Mouse (Mus musculus) hindbrain, embryonic 16.5 days (tissue): ENCODE results near the gene Schip1. TPM values are rescaled to one million over a fixed set of nuclear protein-coding genes. Genes with fewer than 3 reads are reported as not detected.

ENCODE experiments used
- ATAC-seq: fragments of 200-750 bp; cut with Nextera tagmentation; 2 replicates; pipeline ENCODE4 v1.8.0; 2017; ENCODE audit warnings: moderate TSS enrichment, moderate library complexity
- H3K27ac ChIP-seq: fragments of 300-500 bp; sonication (generic); 2 replicates; pipeline ENCODE4 v1.5.1; 2014; ENCODE audit warnings: low read depth, mild to moderate bottlenecking, control low read depth, low read length, moderate library complexity
- H3K27me3 ChIP-seq: fragments of 300-500 bp; sonication (generic); replicated peaks from 2 replicates; pipeline ENCODE4 v1.6.1; 2014; ENCODE audit warnings: low read length; ENCODE audit not compliant: control insufficient read depth, insufficient read depth
- H3K36me3 ChIP-seq: fragments of 300-500 bp; sonication (generic); 2 replicates; pipeline ENCODE4 v1.6.1; 2014; ENCODE audit warnings: mild to moderate bottlenecking, low read length, moderate library complexity, mixed read lengths; ENCODE audit not compliant: control insufficient read depth, insufficient read depth
- H3K4me1 ChIP-seq: fragments of 300-500 bp; sonication (generic); 2 replicates; pipeline ENCODE4 v1.6.1; 2014; ENCODE audit warnings: low read depth, low read length; ENCODE audit not compliant: control insufficient read depth, insufficient read depth
- H3K4me2 ChIP-seq: fragments of 300-500 bp; sonication (generic); 2 replicates; pipeline ENCODE4 v1.6.1; 2014; ENCODE audit warnings: mild to moderate bottlenecking, low read length, control low read depth, moderate library complexity
- H3K4me3 ChIP-seq: fragments of 300-500 bp; sonication (generic); 2 replicates; pipeline ENCODE4 v1.5.1; 2014; ENCODE audit warnings: mild to moderate bottlenecking, low read length, control low read depth, moderate library complexity
- H3K9ac ChIP-seq: fragments of 300-500 bp; sonication (generic); 2 replicates; pipeline ENCODE4 v1.6.1; 2014; ENCODE audit warnings: low read depth, mild to moderate bottlenecking, control low read depth, low read length, moderate library complexity
- H3K9me3 ChIP-seq: fragments of 300-500 bp; sonication (generic); 2 replicates; pipeline ENCODE4 v1.6.1; 2014; ENCODE audit warnings: mild to moderate bottlenecking, low read length, moderate library complexity; ENCODE audit not compliant: control insufficient read depth
- WGBS: fragments of 180-500 bp; shearing (Covaris S2); extraction: QIAGEN DNeasy Blood & Tissue Kit; methylation state at CpG from one replicate; pipeline ENCODE4 v1.1.7; 2014; 5-methylcytosine and 5-hydroxymethylcytosine counted together
- polyA plus RNA-seq: library from polyadenylated mRNA; unstranded; fragments of >200 nt; fragmentation: Nextera tagmentation; extraction: Ambion mirVana; gene quantifications from 2 replicates; pipeline ENCODE4 v1.2.1, GENCODE M21; 2015

Schip1 gene
- polyA plus RNA-seq, 1 experiment from 2014 or later: 157 TPM

GRCm38 (mm10) chr3:68669418-68669974 is 604.9 kb downstream of the Schip1 start:
- Histone ChIP-seq H3K36me3 (no peaks in the 10 kb centered on the region), H3K9me3 (no peaks in the 10 kb centered on the region), H3K4me2 (no peak overlapping the region), H3K4me1 (no peaks in the 10 kb centered on the region), H3K9ac (no peak overlapping the region), H3K4me3 (no peak overlapping the region), H3K27ac (no peak overlapping the region), H3K27me3 (no peaks in the 10 kb centered on the region)
- WGBS: 88% methylated on average over 5 of the region's 5 CpGs
- no peak for ATAC-seq

DNA sequence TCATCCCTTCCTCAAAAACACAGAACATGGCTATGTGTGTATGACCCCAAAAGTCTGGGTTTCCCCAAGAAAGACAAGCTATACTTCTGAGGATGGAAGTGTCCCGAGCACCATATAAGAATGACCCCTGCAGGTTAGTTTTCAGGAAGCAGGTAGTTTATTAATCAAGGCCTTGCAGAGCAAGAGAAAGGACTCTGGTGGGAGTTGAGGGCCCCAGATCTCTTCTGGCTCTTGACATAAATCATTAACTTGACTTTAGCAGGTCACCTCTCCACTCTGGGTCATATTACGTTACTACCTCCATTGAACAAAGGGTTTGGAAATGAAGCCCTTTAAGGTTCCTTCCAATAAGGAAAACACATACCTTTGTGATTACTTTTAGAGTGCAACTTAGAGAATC is 610.1 kb downstream of the Schip1 start:
- no peak overlapping the region for H3K27ac ChIP-seq
- H3K9me3 ChIP-seq: no peaks in the 10 kb centered on the region
- H3K36me3 ChIP-seq: no peaks in the 10 kb centered on the region
- H3K27me3 ChIP-seq: no peaks in the 10 kb centered on the region
- ATAC-seq: no peak
- no peak overlapping the region for H3K4me2 ChIP-seq
- WGBS: 80% methylated on average over 2 of the region's 2 CpGs
- no peak overlapping the region for H3K4me3 ChIP-seq
- H3K9ac ChIP-seq: no peak overlapping the region
- no peaks in the 10 kb centered on the region for H3K4me1 ChIP-seq

DNA sequence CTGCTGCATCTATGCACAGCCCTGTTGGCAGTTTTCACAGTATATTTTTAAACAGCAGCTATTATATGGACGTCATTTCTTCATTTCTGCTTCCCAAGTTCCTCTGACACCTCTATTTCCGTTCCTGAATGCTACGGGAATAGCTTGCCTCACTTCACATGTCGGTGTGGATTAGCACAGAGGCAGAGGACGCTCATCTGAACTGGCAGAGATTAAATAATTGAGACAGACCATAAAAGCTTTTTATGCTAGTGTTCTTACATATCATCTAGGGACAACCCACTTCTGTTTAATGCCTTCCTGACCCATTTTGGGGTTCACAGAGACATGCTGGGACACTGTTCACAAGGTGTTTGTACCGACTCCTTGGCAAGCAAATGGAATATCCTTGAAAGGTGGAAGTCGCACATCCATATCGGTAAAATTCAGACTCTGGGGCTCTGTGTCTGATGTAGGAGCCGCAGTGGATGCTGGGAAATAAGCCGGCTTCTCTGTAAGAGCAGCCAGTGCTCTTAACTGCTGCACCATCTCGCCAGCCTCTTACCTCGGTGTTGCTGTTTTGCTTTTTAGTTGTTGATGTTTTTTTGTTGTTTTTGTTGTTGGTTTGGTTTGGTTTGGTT is 610.7 kb downstream of the Schip1 start:
- Histone ChIP-seq H3K36me3 (no peaks in the 10 kb centered on the region), H3K4me2 (no peak overlapping the region), H3K27me3 (no peaks in the 10 kb centered on the region), H3K9ac (no peak overlapping the region), H3K9me3 (no peaks in the 10 kb centered on the region), H3K27ac (no peak overlapping the region), H3K4me3 (no peak overlapping the region), H3K4me1 (no peaks in the 10 kb centered on the region)
- no peak for ATAC-seq
- WGBS: 85% methylated on average over 12 of the region's 12 CpGs

Other genes starting within 250 kb of the Schip1 start
- 0.61 and 1.2 TPM in 2 replicates for gene Iqcj, start 172.6 kb upstream of the Schip1 start, polyA plus RNA-seq
- gene Iqschfp, start 172.6 kb upstream of the Schip1 start, polyA plus RNA-seq: 4.8 and 5.1 TPM in 2 replicates